Mouse (Mus musculus) ES-E14 (cell line): ENCODE results near the gene Esrra.

Experiments
- CHD2 ChIP-seq: IDR thresholded peaks from 2 replicates; pipeline ENCODE4 v1.6.1; 2014; ENCODE audit warnings: mild to moderate bottlenecking, low read depth, low read length, inconsistent platforms
- HCFC1 ChIP-seq: IDR thresholded peaks from 2 replicates; pipeline ENCODE4 v1.6.1; 2012; ENCODE audit warnings: low read length, inconsistent platforms, borderline replicate concordance; ENCODE audit not compliant: insufficient read depth
- MAFK ChIP-seq: IDR thresholded peaks from 2 replicates; pipeline ENCODE4 v1.6.1; 2014; ENCODE audit warnings: mild to moderate bottlenecking, low read depth, low read length, inconsistent platforms; ENCODE audit not compliant: insufficient read depth
- ZNF384 ChIP-seq: IDR thresholded peaks from 2 replicates; pipeline ENCODE4 v1.6.1; 2012; ENCODE audit warnings: low read depth, low read length, inconsistent platforms

DNA sequence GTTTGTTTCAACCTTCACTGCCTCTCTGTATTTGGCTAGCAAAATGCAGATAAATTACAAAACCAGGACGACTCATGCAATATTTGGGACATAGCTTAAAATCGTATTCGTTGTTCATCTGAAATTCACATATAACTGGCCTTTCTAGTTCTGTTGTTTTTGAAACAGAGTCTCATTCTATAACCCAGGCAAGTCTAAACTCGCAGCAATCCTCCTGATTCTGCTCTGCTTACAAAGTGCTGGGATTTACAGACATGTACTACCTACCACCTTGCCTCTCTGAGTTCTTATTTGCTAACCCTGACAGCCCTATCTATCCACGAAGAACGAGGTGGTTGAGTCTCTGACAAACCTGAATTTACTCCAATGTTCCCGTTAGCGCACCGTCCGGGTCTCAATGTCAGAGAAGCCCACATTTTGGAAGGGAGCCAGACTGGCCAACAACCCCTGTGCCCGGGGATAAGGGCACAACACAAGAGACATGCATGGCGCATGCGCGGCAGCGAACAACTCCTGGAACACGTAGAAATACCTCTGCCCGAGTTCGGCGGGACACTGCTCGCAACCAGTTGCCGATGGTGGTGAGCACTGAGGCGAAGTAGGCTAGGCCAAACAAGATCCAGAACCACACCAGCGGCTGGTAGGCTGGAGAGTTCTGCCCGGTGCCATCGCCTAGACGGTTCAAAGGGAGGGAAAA, 5.1 kb upstream of the Esrra start:
- TF ChIP-seq MAFK (no peak), HCFC1 (no peak), CHD2 (no peak), ZNF384 (no peak)
